Mouse (Mus musculus): Measurements from ENCODE around the gene Twsg1.

Twsg1 gene

GRCm38 (mm10) chr17:65933741-65934140 is 17.3 kb downstream of the Twsg1 start:
- no peak for DNase-seq (ENCODE audit: low spot score)

GRCm38 (mm10) chr17:65931525-65931924 is 19.5 kb downstream of the Twsg1 start:
- DNase-seq (ENCODE audit: low spot score), result no peak

GRCm38 (mm10) chr17:65930960-65931359 is 20.1 kb downstream of the Twsg1 start:
- no peak for DNase-seq (ENCODE audit: low spot score)

- DNase-seq (ENCODE audit: low spot score), result no peak
These were observed 20.7 kb downstream of the Twsg1 start for GRCm38 (mm10) chr17:65930158-65930826.

GRCm38 (mm10) chr17:65929319-65929978 is 21.6 kb downstream of the Twsg1 start:
- no peak for DNase-seq (ENCODE audit: low spot score)

GRCm38 (mm10) chr17:65927077-65927476 is 23.9 kb downstream of the Twsg1 start:
- DNase-seq (ENCODE audit: low spot score), result no peak

GRCm38 (mm10) chr17:65924218-65924617 is 26.8 kb downstream of the Twsg1 start:
- no peak for DNase-seq (ENCODE audit: low spot score)

GRCm38 (mm10) chr17:65921975-65922374 is 29.1 kb downstream of the Twsg1 start:
- no peak for DNase-seq (ENCODE audit: low spot score)

GRCm38 (mm10) chr17:65919235-65919634 is 31.8 kb downstream of the Twsg1 start:
- no peak for DNase-seq (ENCODE audit: low spot score)

GRCm38 (mm10) chr17:65916135-65916668 is 34.8 kb downstream of the Twsg1 start:
- DNase-seq (ENCODE audit: low spot score), result peak; percentile 76

- no peak for DNase-seq (ENCODE audit: low spot score)
These were observed 36.9 kb downstream of the Twsg1 start for GRCm38 (mm10) chr17:65914083-65914482.

- no peak for DNase-seq (ENCODE audit: low spot score)
These were observed 38.8 kb downstream of the Twsg1 start for GRCm38 (mm10) chr17:65912202-65912601.

- DNase-seq (ENCODE audit: low spot score), result no peak
These were observed 39.5 kb downstream of the Twsg1 start for GRCm38 (mm10) chr17:65911285-65912069.

- no peak for DNase-seq (ENCODE audit: low spot score)
These were observed 42.8 kb downstream of the Twsg1 start for GRCm38 (mm10) chr17:65908270-65908669.

- DNase-seq (ENCODE audit: low spot score), result no peak
These were observed 44.1 kb downstream of the Twsg1 start for GRCm38 (mm10) chr17:65906895-65907401.

- DNase-seq (ENCODE audit: low spot score), result no peak
These were observed 44.6 kb downstream of the Twsg1 start for GRCm38 (mm10) chr17:65906313-65906894.

GRCm38 (mm10) chr17:65905241-65905640 is 45.8 kb downstream of the Twsg1 start:
- DNase-seq (ENCODE audit: low spot score), result no peak

GRCm38 (mm10) chr17:65903826-65904225 is 47.2 kb downstream of the Twsg1 start:
- no peak for DNase-seq (ENCODE audit: low spot score)

- DNase-seq (ENCODE audit: low spot score), result no peak
These were observed 48.0 kb downstream of the Twsg1 start for GRCm38 (mm10) chr17:65903011-65903410.

GRCm38 (mm10) chr17:65902281-65902680 is 48.7 kb downstream of the Twsg1 start:
- no peak for DNase-seq (ENCODE audit: low spot score)

GRCm38 (mm10) chr17:65896016-65896415 is 55.0 kb downstream of the Twsg1 start:
- DNase-seq (ENCODE audit: low spot score), result no peak

- no peak for DNase-seq (ENCODE audit: low spot score)
These were observed 61.5 kb downstream of the Twsg1 start for GRCm38 (mm10) chr17:65889476-65889875.

Measured in testis, postnatal 14 days (tissue).